8 mouse cellular contexts compared by ENCODE assay signal in genomic region chr11:102851883-102852282, GRCm38 (mm10). TPM values are rescaled to one million over a fixed set of nuclear protein-coding genes. Genes with fewer than 3 reads are reported as not detected.
DNase-seq lines count a peak whose midpoint lies in the region; ATAC-seq and TF ChIP-seq lines count a peak whose summit lies in the region.

No protein-coding gene starts in this region.

- WGBS in large intestine, adult 2 months = 69% methylated on average over 5 of the region's 5 CpGs

- H3K27me3 ChIP-seq in Patski = no peaks in the 10 kb centered on the region

- peak; percentile 25 to 46 for DNase-seq in left cerebral cortex, adult 18-20 months (ENCODE audit: low spot score in 2 of 2)
- no peak for DNase-seq in left cerebral cortex, adult 11 months (ENCODE audit: low spot score)
- no peak for DNase-seq in Patski (ENCODE audit: low read depth, low spot score)
- peak; percentile 86 to 89 for DNase-seq in cerebellum, postnatal 10 days
- DNase-seq in large intestine, adult 2 months (ENCODE audit: low read depth, low spot score) = peak; percentile 14
- DNase-seq in ovary, postnatal 36 days (ENCODE audit: low spot score) = peak; percentile 67

- peak; percentile 81 for TF ChIP-seq CTCF in Patski (IDR thresholded peaks at IDR 0.05)

- CTCF ChIA-PET in Patski (lab: Charles Lee) = interaction anchor here (0.6 to 4.2 kb wide), 6 partner anchors 11 to 81 kb away, joined by 3 to 26 read pairs (median 4); no protein-coding TSS in a partner anchor

- ATAC-seq in Patski = no peak
- peak; percentile 46; the same call in 1 of the 2 replicates for ATAC-seq in granulocyte monocyte progenitor cell, adult 5-6 weeks (replicated peaks; ENCODE audit: poor library complexity, severe bottlenecking)
- no peak; the same call in 1 of the 2 replicates for ATAC-seq in monocyte, adult 5-6 weeks (replicated peaks; ENCODE audit: insufficient number of reproducible peaks, low FRiP score, low TSS enrichment, poor library complexity, severe bottlenecking)

- POLR2A ChIA-PET in Patski (lab: Charles Lee) = interaction anchor here (2.2 kb wide), 1 partner anchor 78 kb away, joined by 6 read pairs; no protein-coding TSS in a partner anchor

- in situ Hi-C loops in Patski (cut with MboI; ENCODE audit: low pct_unique_long_range_greater_than_20kb) = loop anchor here (5.0 kb wide), 1 partner anchor 75 kb away; no protein-coding TSS in a partner anchor

RNA-seq across cellular contexts. Expression of gene Higd1b, which starts 16.2 kb away (rescaled TPM):
- total RNA-seq in left cerebral cortex, adult 18-20 months (2021) = 1 to 10 TPM; 2.0 to 7.4 TPM
- not detected for polyA plus RNA-seq in Patski (2021)
- not detected in 2 replicates for total RNA-seq in granulocyte monocyte progenitor cell, adult 5-6 weeks (2014; fragmentation: Nextera tagmentation)
- total RNA-seq in granulocyte monocyte progenitor cell, adult 5-6 weeks (2017) = not detected in 2 replicates
- polyA plus RNA-seq in large intestine, adult 2 months (2012; rRNA removed) = 0.40 and 0.56 TPM in 2 replicates
- total RNA-seq in monocyte, adult 5-6 weeks (2017) = not detected in 3 replicates

RNA-seq across cellular contexts. Expression of gene Eftud2, which starts 28.9 kb away (rescaled TPM):
- 100 to 1,000 TPM; 118 to 122 TPM for total RNA-seq in left cerebral cortex, adult 18-20 months (2021)
- 120 TPM for polyA plus RNA-seq in Patski (2021)
- total RNA-seq in granulocyte monocyte progenitor cell, adult 5-6 weeks (2014; fragmentation: Nextera tagmentation) = 158 and 236 TPM in 2 replicates
- total RNA-seq in granulocyte monocyte progenitor cell, adult 5-6 weeks (2017) = 175 and 193 TPM in 2 replicates
- polyA plus RNA-seq in large intestine, adult 2 months (2012; rRNA removed) = 73.3 and 73.9 TPM in 2 replicates
- total RNA-seq in monocyte, adult 5-6 weeks (2017) = 67.8 to 73.5 TPM (median 72.3 TPM) in 3 replicates

RNA-seq across cellular contexts. Expression of gene Ccdc103, which starts 29.1 kb away (rescaled TPM):
- total RNA-seq in left cerebral cortex, adult 18-20 months (2021) = 1 to 10 TPM; 1.4 TPM
- polyA plus RNA-seq in Patski (2021) = 6.0 TPM
- not detected in 2 replicates for total RNA-seq in granulocyte monocyte progenitor cell, adult 5-6 weeks (2014; fragmentation: Nextera tagmentation)
- total RNA-seq in granulocyte monocyte progenitor cell, adult 5-6 weeks (2017) = not detected in 2 replicates
- 0.07 TPM in 1 of 2 replicates, not detected in the other for polyA plus RNA-seq in large intestine, adult 2 months (2012; rRNA removed)
- total RNA-seq in monocyte, adult 5-6 weeks (2017) = not detected in 3 replicates

RNA-seq across cellular contexts. Expression of gene Gjc1, which starts 32.4 kb away (rescaled TPM):
- 1 to 10 TPM; 3.2 to 4.8 TPM for total RNA-seq in left cerebral cortex, adult 18-20 months (2021)
- 33.9 TPM for polyA plus RNA-seq in Patski (2021)
- not detected in 2 replicates for total RNA-seq in granulocyte monocyte progenitor cell, adult 5-6 weeks (2014; fragmentation: Nextera tagmentation)
- total RNA-seq in granulocyte monocyte progenitor cell, adult 5-6 weeks (2017) = not detected in 2 replicates
- polyA plus RNA-seq in large intestine, adult 2 months (2012; rRNA removed) = 3.7 and 3.8 TPM in 2 replicates
- not detected in 3 replicates for total RNA-seq in monocyte, adult 5-6 weeks (2017)

RNA-seq across cellular contexts. Expression of gene Fam187a, which starts 33.1 kb away (rescaled TPM):
- total RNA-seq in left cerebral cortex, adult 18-20 months (2021) = under 1 TPM in 1 of 2 experiments, not detected in 1; 0.42 TPM
- polyA plus RNA-seq in Patski (2021) = 0.26 TPM
- not detected in 2 replicates for total RNA-seq in granulocyte monocyte progenitor cell, adult 5-6 weeks (2014; fragmentation: Nextera tagmentation)
- total RNA-seq in granulocyte monocyte progenitor cell, adult 5-6 weeks (2017) = not detected in 2 replicates
- not detected in 2 replicates for polyA plus RNA-seq in large intestine, adult 2 months (2012; rRNA removed)
- total RNA-seq in monocyte, adult 5-6 weeks (2017) = not detected in 3 replicates

Comparison
In these comparisons a context has a peak if more than half of its experiments do, and no peak if none do; other contexts are left out.
1. DNase-seq: peak in left cerebral cortex, adult 18-20 months (2 of 2), cerebellum, postnatal 10 days (2 of 2), large intestine, adult 2 months (single experiment) and ovary, postnatal 36 days (single experiment); none in left cerebral cortex, adult 11 months (single experiment) and Patski (single experiment).